Mouse (Mus musculus) midbrain, embryonic 13.5 days (tissue): ENCODE measurements at regions not wholly inside any gene's neighbourhood (a gene's known extent, or its start where the extent isn't known, plus 50 kb on each side); places are given as distances from the start of the nearest gene placed in this dataset.

Experiments used
- ATAC-seq: fragments of 200-750 bp; cut with Nextera tagmentation; 2 replicates; pipeline ENCODE4 v1.8.0; 2017; ENCODE audit warnings: mild to moderate bottlenecking, moderate TSS enrichment, moderate library complexity
- H3K27ac ChIP-seq: fragments of 300-500 bp; sonication (generic); 2 replicates; pipeline ENCODE4 v1.5.1; 2015; ENCODE audit warnings: inconsistent platforms, mild to moderate bottlenecking, moderate library complexity
- H3K27me3 ChIP-seq: fragments of 300-500 bp; sonication (generic); 2 replicates; pipeline ENCODE4 v1.6.1; 2015; ENCODE audit warnings: mild to moderate bottlenecking, inconsistent platforms
- H3K36me3 ChIP-seq: fragments of 300-500 bp; sonication (generic); 2 replicates; pipeline ENCODE4 v1.6.1; 2015; ENCODE audit warnings: mild to moderate bottlenecking, inconsistent platforms
- H3K4me1 ChIP-seq: fragments of 300-500 bp; sonication (generic); replicated peaks from 2 replicates; pipeline ENCODE4 v1.6.1; 2015; ENCODE audit warnings: inconsistent platforms
- H3K4me2 ChIP-seq: fragments of 300-500 bp; sonication (generic); replicated peaks from 2 replicates; pipeline ENCODE4 v1.6.1; 2015; ENCODE audit warnings: moderate library complexity, mild to moderate bottlenecking, inconsistent platforms
- H3K4me3 ChIP-seq: fragments of 300-500 bp; sonication (generic); replicated peaks from 2 replicates; pipeline ENCODE4 v1.5.1; 2015; ENCODE audit warnings: mild to moderate bottlenecking, inconsistent platforms
- H3K9ac ChIP-seq: fragments of 300-500 bp; sonication (generic); replicated peaks from 2 replicates; pipeline ENCODE4 v1.6.1; 2015; ENCODE audit warnings: mild to moderate bottlenecking, inconsistent platforms
- H3K9me3 ChIP-seq: fragments of 300-500 bp; sonication (generic); 2 replicates; pipeline ENCODE4 v1.6.1; 2016; ENCODE audit warnings: mild to moderate bottlenecking, inconsistent platforms
- WGBS: fragments of 180-500 bp; shearing (Covaris S2); methylation state at CpG from one replicate; pipeline ENCODE4 v1.1.7; 2015; 5-methylcytosine and 5-hydroxymethylcytosine counted together

GRCm38 (mm10) chr15:97449724-97450123 lies 202.6 kb upstream of the Amigo2 start:
- Histone ChIP-seq H3K4me2 (no peak overlapping the region), H3K4me1 (peaks cover 10% of the 10 kb centered on the region; the same call in 1 of the 2 replicates), H3K27me3 (no peaks in the 10 kb centered on the region), H3K9ac (no peak overlapping the region), H3K9me3 (no peaks in the 10 kb centered on the region), H3K36me3 (no peaks in the 10 kb centered on the region), H3K27ac (no peak overlapping the region), H3K4me3 (no peak overlapping the region)
- no peak for ATAC-seq
- 89% methylated on average over 3 of the region's 3 CpGs for WGBS

GRCm38 (mm10) chr15:97449001-97449400 lies 201.9 kb upstream of the Amigo2 start:
- Histone ChIP-seq H3K4me3 (no peak overlapping the region), H3K4me1 (peaks cover 10% of the 10 kb centered on the region; the same call in 1 of the 2 replicates), H3K27me3 (no peaks in the 10 kb centered on the region), H3K27ac (no peak overlapping the region), H3K9me3 (no peaks in the 10 kb centered on the region), H3K4me2 (no peak overlapping the region), H3K9ac (no peak overlapping the region), H3K36me3 (no peaks in the 10 kb centered on the region)
- ATAC-seq, result no peak
- 93% methylated on average over 6 of the region's 6 CpGs for WGBS

GRCm38 (mm10) chr15:97448243-97448880 lies 201.3 kb upstream of the Amigo2 start:
- H3K9ac ChIP-seq, result no peak overlapping the region
- no peak overlapping the region for H3K4me3 ChIP-seq
- 76% methylated on average over 5 of the region's 5 CpGs for WGBS
- no peaks in the 10 kb centered on the region for H3K27me3 ChIP-seq
- H3K9me3 ChIP-seq, result no peaks in the 10 kb centered on the region
- H3K36me3 ChIP-seq, result no peaks in the 10 kb centered on the region
- no peak overlapping the region for H3K4me2 ChIP-seq
- H3K27ac ChIP-seq, result no peak overlapping the region
- peaks cover 10% of the 10 kb centered on the region; the same call in 1 of the 2 replicates for H3K4me1 ChIP-seq
- ATAC-seq, result no peak

GRCm38 (mm10) chr15:97446181-97446580 lies 199.1 kb upstream of the Amigo2 start:
- no peaks in the 10 kb centered on the region for H3K27me3 ChIP-seq
- no peaks in the 10 kb centered on the region for H3K36me3 ChIP-seq
- 45% methylated on average over 9 of the region's 9 CpGs for WGBS
- H3K27ac ChIP-seq, result peak overlapping the region; percentile 74
- no peak overlapping the region for H3K4me2 ChIP-seq
- H3K9ac ChIP-seq, result no peak overlapping the region
- peak; percentile 37; the same call in 1 of the 2 replicates for ATAC-seq
- no peak overlapping the region for H3K4me3 ChIP-seq
- no peaks in the 10 kb centered on the region for H3K9me3 ChIP-seq
- H3K4me1 ChIP-seq, result peaks cover 10% of the 10 kb centered on the region; the same call in 1 of the 2 replicates

- Histone ChIP-seq H3K36me3 (no peaks in the 10 kb centered on the region), H3K27me3 (no peaks in the 10 kb centered on the region), H3K4me2 (no peak overlapping the region), H3K9me3 (peaks cover 3% of the 10 kb centered on the region; the same call in 1 of the 2 replicates), H3K27ac (no peak overlapping the region), H3K4me3 (no peak overlapping the region), H3K9ac (no peak overlapping the region), H3K4me1 (no peaks in the 10 kb centered on the region)
- 93% methylated on average over 5 of the region's 5 CpGs for WGBS
- no peak for ATAC-seq
These were observed 191.2 kb upstream of the Amigo2 start for GRCm38 (mm10) chr15:97438235-97438760.
